Mouse (Mus musculus) lung, postnatal 0 days (tissue): ENCODE results near the gene Lrrc52.

Experiments
- CTCF ChIP-seq: IDR thresholded peaks from 2 replicates; pipeline ENCODE4 v1.5.1; 2016; ENCODE audit warnings: antibody characterized with exemption, mild to moderate bottlenecking
- EP300 ChIP-seq: IDR thresholded peaks from 2 replicates; pipeline ENCODE4 v1.6.1; 2016; ENCODE audit warnings: antibody characterized with exemption, mild to moderate bottlenecking, control low read depth

- TF ChIP-seq EP300, result no peak
- TF ChIP-seq CTCF, result no peak
These were observed 30.2 kb downstream of the Lrrc52 start for GRCm38 (mm10) chr1:167436186-167436975.
